Mouse (Mus musculus) thymus, adult 2 months (tissue): Measurements from ENCODE around the gene Polg. TPM values are rescaled to one million over a fixed set of nuclear protein-coding genes. Genes with fewer than 3 reads are reported as not detected.

Experiments
- DNase-seq: peaks from one replicate; pipeline ENCODE4 v3.0.0; 2021
- H3K27ac ChIP-seq: fragments of 200-500 bp; 2 replicates; pipeline ENCODE4 v1.5.1; 2012; ENCODE audit warnings: low read length, control low read depth; ENCODE audit not compliant: control insufficient read depth, insufficient read depth
- H3K27me3 ChIP-seq: fragments of 200-500 bp; 2 replicates; pipeline ENCODE4 v1.6.1; 2012; ENCODE audit warnings: mild to moderate bottlenecking, low read length, moderate library complexity, mixed read lengths; ENCODE audit not compliant: control insufficient read depth, insufficient read depth
- H3K36me3 ChIP-seq: fragments of 200-500 bp; 2 replicates; pipeline ENCODE4 v1.6.1; 2012; ENCODE audit warnings: mild to moderate bottlenecking, low read length, moderate library complexity; ENCODE audit not compliant: control insufficient read depth, insufficient read depth
- H3K4me1 ChIP-seq: fragments of 200-500 bp; replicated peaks from 2 replicates; pipeline ENCODE4 v1.6.1; 2012; ENCODE audit warnings: low read length; ENCODE audit not compliant: control insufficient read depth, insufficient read depth
- H3K4me3 ChIP-seq: fragments of 200-500 bp; 2 replicates; pipeline ENCODE4 v1.5.1; 2012; ENCODE audit warnings: mild to moderate bottlenecking, low read length, control low read depth, moderate library complexity; ENCODE audit not compliant: control insufficient read depth, insufficient read depth
- CTCF ChIP-seq: fragments of 200-500 bp; IDR thresholded peaks from 2 replicates; pipeline ENCODE4 v1.5.1; 2012; ENCODE audit warnings: mild to moderate bottlenecking, control low read depth, low read length, moderate library complexity, borderline replicate concordance; ENCODE audit not compliant: control insufficient read depth, poor library complexity, insufficient read depth; ENCODE audit errors: extremely low read depth
- POLR2A ChIP-seq: fragments of 200-500 bp; IDR thresholded peaks from 2 replicates; pipeline ENCODE4 v1.6.1; 2012; ENCODE audit warnings: mild to moderate bottlenecking, low read length, control low read depth, moderate library complexity; ENCODE audit not compliant: control insufficient read depth, poor library complexity, insufficient read depth; ENCODE audit errors: extremely low read depth
- WGBS: fragments of 180-500 bp; shearing (Covaris S2); methylation state at CpG from one replicate; pipeline ENCODE4 v1.1.7; 2018; 5-methylcytosine and 5-hydroxymethylcytosine counted together
- polyA plus RNA-seq: library from polyadenylated mRNA; depleted of rRNA; stranded (reverse); fragments of >200 nt; gene quantifications from 2 replicates; pipeline ENCODE4 v1.2.3, GENCODE M21; 2012

Gene Polg
- polyA plus RNA-seq, 1 experiment = 164 TPM

- peaks cover 43% of the 10 kb centered on the region for H3K27me3 ChIP-seq
- TF ChIP-seq POLR2A = no peak
- WGBS = 3% methylated on average over 11 of the region's 11 CpGs
These were observed 41.0 kb upstream of the Polg start for GRCm38 (mm10) chr7:79507101-79507705.

GRCm38 (mm10) chr7:79506531-79507090 is 40.4 kb upstream of the Polg start:
- DNase-seq = no peak
- TF ChIP-seq POLR2A (no peak), CTCF (no peak)
- 17% methylated on average over 6 of the region's 6 CpGs for WGBS
- Histone ChIP-seq H3K4me1 (no peaks in the 10 kb centered on the region), H3K36me3 (no peaks in the 10 kb centered on the region), H3K27me3 (peaks cover 41% of the 10 kb centered on the region), H3K4me3 (no peak overlapping the region), H3K27ac (no peak overlapping the region)

More at GRCm38 (mm10) chr7:79507101-79507705, 41.0 kb upstream of the Polg start:
- DNase-seq = no peak
- Histone ChIP-seq H3K4me1 (no peaks in the 10 kb centered on the region), H3K27ac (no peak overlapping the region), H3K4me3 (no peak overlapping the region), H3K36me3 (no peaks in the 10 kb centered on the region)

- no peaks in the 10 kb centered on the region for H3K36me3 ChIP-seq
- peaks cover 41% of the 10 kb centered on the region for H3K27me3 ChIP-seq
- no peak for DNase-seq
- no peak for TF ChIP-seq CTCF
- no peak for TF ChIP-seq POLR2A
- H3K4me3 ChIP-seq = no peak overlapping the region
- H3K4me1 ChIP-seq = no peaks in the 10 kb centered on the region
- H3K27ac ChIP-seq = no peak overlapping the region
- WGBS = 7% methylated on average over 28 of the region's 28 CpGs
These were observed 39.8 kb upstream of the Polg start for GRCm38 (mm10) chr7:79505876-79506530.

- no peak overlapping the region for H3K4me3 ChIP-seq
- no peak for DNase-seq
- H3K36me3 ChIP-seq = no peaks in the 10 kb centered on the region
- 8% methylated on average over 22 of the region's 22 CpGs for WGBS
- no peaks in the 10 kb centered on the region for H3K4me1 ChIP-seq
- H3K27ac ChIP-seq = no peak overlapping the region
- no peak for TF ChIP-seq POLR2A
- TF ChIP-seq CTCF = no peak
- H3K27me3 ChIP-seq = peaks cover 41% of the 10 kb centered on the region
These were observed 39.2 kb upstream of the Polg start for GRCm38 (mm10) chr7:79505376-79505775.

- no peak for DNase-seq
- H3K4me3 ChIP-seq = no peak overlapping the region
- no peak for TF ChIP-seq POLR2A
- no peak for TF ChIP-seq CTCF
These were observed 38.6 kb upstream of the Polg start for GRCm38 (mm10) chr7:79504723-79505122.

GRCm38 (mm10) chr7:79503656-79504250 is 37.6 kb upstream of the Polg start:
- peaks cover 41% of the 10 kb centered on the region for H3K27me3 ChIP-seq
- no peaks in the 10 kb centered on the region for H3K36me3 ChIP-seq
- H3K27ac ChIP-seq = no peak overlapping the region
- DNase-seq = no peak
- H3K4me1 ChIP-seq = no peaks in the 10 kb centered on the region
- 10% methylated on average over 5 of the region's 5 CpGs for WGBS
- TF ChIP-seq CTCF (no peak), POLR2A (no peak)
- no peak overlapping the region for H3K4me3 ChIP-seq

More at GRCm38 (mm10) chr7:79504723-79505122, 38.6 kb upstream of the Polg start:
- no peak overlapping the region for H3K27ac ChIP-seq
- no peaks in the 10 kb centered on the region for H3K36me3 ChIP-seq
- H3K27me3 ChIP-seq = peaks cover 41% of the 10 kb centered on the region
- no peaks in the 10 kb centered on the region for H3K4me1 ChIP-seq
- 2% methylated on average over 42 of the region's 42 CpGs for WGBS

GRCm38 (mm10) chr7:79503103-79503455 is 36.9 kb upstream of the Polg start:
- peaks cover 35% of the 10 kb centered on the region for H3K27me3 ChIP-seq

More at GRCm38 (mm10) chr7:79503103-79503455, 36.9 kb upstream of the Polg start:
- H3K4me3 ChIP-seq = no peak overlapping the region
- 29% methylated on average over 6 of the region's 6 CpGs for WGBS
- H3K27ac ChIP-seq = no peak overlapping the region
- DNase-seq = no peak
- no peaks in the 10 kb centered on the region for H3K36me3 ChIP-seq
- no peaks in the 10 kb centered on the region for H3K4me1 ChIP-seq
- TF ChIP-seq POLR2A = no peak
- TF ChIP-seq CTCF = no peak
